Mouse (Mus musculus) monocyte, adult 5-6 weeks (primary cell): ENCODE measurements around the gene Arl15. TPM values are rescaled to one million over a fixed set of nuclear protein-coding genes. Genes with fewer than 3 reads are reported as not detected.

Experiments used
- ATAC-seq: fragments of 153-309, 156-312 bp; replicated peaks from 2 replicates; pipeline ENCODE4 v1.8.0; 2017; ENCODE audit warnings: mild to moderate bottlenecking; ENCODE audit not compliant: low TSS enrichment, insufficient number of reproducible peaks, severe bottlenecking, poor library complexity, low FRiP score
- total RNA-seq: library from RNA; stranded (forward); fragments of 200-1000, 200-491, 200-594 nt; gene quantifications from 3 replicates; pipeline ENCODE4 v1.2.3, GENCODE M21; 2017

Gene Arl15
- total RNA-seq, 1 experiment from 2014 or later: 11.3 TPM

GRCm38 (mm10) chr13:113862951-113863350 is 68.6 kb downstream of the Arl15 start:
- no peak for ATAC-seq

- ATAC-seq: no peak
Measured at GRCm38 (mm10) chr13:113863688-113864087, 69.4 kb downstream of the Arl15 start.

GRCm38 (mm10) chr13:113864278-113864677 is 70.0 kb downstream of the Arl15 start:
- no peak for ATAC-seq

- no peak for ATAC-seq
Measured at GRCm38 (mm10) chr13:113864893-113865292, 70.6 kb downstream of the Arl15 start.

DNA sequence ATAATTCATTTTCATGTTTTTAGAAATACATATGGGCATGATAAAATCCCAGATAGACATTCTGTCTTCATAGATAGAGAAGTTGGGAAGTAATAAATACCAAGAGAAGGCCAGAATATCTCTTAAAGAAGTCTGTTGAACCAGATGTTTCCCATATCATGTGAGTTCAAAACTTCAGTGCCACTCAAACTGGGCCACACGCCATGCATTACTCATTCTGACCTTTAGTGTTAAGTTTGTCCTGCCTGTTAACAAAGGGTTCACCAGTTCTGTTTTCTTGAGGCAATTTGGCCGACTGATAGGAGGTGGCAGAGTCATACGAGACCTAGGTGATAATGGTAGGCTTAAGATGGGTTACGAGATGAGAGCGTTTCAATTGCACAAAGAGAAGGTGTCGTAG is 71.1 kb downstream of the Arl15 start:
- ATAC-seq: no peak

DNA sequence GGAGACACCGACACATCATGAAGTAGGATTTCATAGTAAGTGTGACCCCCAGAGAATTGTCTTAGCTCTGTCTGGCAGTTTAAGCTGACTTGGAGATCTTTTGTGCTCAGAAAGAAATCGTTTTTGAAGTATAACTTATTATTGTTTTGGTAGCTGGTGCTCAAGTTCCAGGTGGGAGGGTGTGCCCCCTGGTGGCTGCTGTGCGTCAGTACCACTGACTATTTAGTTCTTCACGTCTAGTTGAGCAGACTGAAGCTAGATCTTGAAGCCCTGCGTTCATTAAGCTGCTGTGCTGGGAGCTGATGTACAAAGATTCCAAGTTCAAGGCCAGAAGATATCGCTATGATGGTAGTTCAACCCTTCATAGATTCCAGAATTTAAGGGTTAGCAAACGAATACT is 71.5 kb downstream of the Arl15 start:
- peak; percentile 32; the same call in 1 of the 2 replicates for ATAC-seq

DNA sequence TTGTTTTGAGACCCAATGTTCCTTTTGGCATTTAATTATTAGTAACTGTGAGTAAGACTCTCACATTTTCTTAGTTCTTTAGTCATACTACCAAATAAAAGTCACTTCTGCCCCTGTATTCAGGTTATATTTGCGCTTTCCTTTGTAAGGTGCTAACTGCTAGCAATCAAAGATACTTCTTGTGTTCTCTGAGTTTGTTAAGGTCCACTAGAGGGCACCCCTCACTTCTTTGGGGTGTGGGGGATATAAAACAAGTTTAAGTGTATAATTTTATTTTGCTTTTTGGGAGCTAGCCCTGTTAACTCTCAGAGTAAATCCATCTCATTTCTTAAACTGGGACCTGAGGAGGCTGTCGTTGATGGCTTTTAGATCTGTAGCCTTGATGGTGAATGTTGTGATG is 73.4 kb downstream of the Arl15 start:
- no peak for ATAC-seq

- ATAC-seq: peak; percentile 44
Measured at GRCm38 (mm10) chr13:113869212-113870205, 75.2 kb downstream of the Arl15 start.

DNA sequence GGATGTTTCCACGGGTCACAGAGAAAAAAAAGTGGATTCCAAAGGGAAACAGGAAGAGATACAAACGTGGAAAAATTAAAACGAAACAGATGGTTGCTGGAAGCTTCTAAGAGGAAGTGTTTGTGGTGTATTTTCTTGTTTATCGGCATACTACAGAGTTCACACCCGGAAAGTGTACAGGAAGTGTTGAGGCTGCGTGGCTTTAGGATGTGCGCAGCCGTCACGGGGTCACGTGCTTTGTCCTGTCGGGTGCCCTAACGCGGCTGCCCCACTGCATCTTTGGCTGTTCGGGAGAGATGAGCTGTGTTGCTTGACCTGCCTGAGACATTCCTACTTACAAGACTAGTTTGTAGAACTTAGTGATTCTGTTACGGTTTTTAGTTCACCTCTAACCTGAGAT is 76.1 kb downstream of the Arl15 start:
- peak; percentile 83 for ATAC-seq

DNA sequence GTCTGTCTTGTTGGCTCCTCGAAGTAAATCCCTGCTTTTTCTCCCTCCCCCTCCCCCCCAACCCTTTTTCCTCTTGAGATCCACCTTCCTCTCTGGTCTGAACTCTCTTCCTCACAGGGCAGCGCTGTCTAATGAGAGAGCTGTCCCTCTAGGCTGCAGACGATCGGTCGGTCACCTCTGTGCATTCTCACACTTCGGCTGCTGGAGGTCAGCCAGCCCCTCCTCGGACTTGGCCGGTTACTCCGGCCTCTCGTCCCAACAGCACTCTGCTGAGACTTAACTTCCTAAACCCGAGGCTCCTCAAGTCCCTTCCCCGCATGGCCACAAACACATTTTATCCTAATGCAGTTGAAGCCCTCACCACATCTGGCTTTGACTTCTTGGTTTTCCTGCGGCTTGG is 77.5 kb downstream of the Arl15 start:
- no peak for ATAC-seq

GRCm38 (mm10) chr13:113875724-113876123 is 81.4 kb downstream of the Arl15 start:
- ATAC-seq: no peak

GRCm38 (mm10) chr13:113877420-113877819 is 83.1 kb downstream of the Arl15 start:
- ATAC-seq: peak; percentile 65; the same call in 1 of the 2 replicates

DNA sequence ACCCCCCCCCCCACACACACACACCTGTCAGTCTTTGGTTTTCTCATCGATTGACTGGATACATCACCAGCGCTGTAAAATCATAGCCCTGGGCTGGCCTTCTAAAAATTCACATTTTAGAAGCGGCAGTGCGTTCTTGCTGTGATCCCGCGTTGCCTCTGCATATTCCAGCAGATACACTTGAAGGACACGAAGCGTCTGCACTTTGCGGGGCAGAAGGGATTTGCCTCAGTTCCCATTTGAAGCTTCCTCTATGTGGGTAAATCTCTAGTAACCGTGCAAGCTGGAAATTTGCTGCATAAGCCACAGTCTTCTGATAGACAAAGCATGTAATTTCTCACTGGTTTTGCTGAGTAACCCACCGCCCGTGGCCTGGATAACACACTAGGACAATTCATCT is 84.3 kb downstream of the Arl15 start:
- no peak for ATAC-seq

DNA sequence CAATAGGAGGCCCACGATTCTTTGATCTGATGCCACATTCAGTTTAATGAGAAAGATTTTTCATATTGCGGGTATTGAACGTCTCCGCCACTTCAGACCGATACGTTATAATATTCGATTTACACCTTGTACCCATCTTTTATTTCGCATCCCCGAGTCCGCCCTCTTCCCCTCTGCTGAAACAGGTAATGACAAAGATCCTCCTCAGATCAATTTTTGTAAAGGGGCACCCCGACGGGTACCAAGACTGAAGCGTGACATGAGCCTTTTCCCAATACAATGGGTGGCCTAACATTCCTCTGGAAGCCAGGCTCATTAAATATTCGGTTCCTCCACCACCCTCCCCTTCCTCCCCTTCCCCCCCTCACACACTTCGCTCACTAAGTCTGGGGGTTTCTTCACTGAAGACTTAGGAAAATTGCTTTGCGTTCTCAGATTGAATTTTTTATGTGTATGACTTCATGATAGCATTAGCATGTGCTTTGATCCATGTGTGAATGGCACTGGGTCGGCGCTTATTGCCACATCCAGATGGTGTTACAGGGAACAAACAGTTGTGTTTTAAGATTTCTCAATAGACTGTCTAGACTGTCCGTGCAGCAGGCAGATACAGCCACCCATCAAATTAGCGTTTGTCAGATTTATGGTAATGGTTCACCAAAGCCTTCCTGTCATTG is 85.5 kb downstream of the Arl15 start:
- ATAC-seq: no peak

DNA sequence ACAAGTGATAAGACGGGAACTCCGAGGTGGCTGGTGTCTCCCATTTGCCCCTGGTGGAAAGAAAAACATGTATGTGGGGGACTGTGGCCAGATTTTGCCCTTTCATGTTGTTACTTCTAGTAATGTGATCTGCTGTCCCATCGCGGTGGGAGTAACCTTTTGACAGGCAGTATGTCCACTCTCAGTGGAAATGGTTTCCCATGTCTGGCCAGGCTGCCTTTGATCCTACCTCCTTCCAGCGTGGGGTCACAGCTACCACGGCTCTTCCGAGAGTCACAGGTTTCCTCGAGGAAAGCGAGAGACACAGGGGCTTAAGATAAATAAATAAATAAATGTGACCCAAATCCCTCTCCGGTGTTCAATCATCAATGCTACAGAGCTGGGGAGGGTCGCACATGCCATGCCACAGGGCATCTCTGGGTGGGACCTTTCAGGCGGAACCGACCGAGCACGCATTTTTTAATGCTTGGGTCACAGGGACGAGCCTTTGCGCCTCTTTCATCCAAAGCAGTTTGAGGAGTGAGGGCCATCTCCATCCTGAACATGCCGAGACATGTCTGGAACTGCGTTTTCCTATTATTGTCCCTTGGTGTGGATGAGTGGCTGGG is 86.4 kb downstream of the Arl15 start:
- no peak for ATAC-seq

- ATAC-seq: no peak
Measured at GRCm38 (mm10) chr13:113882959-113883358, 88.7 kb downstream of the Arl15 start.

- no peak for ATAC-seq
Measured at GRCm38 (mm10) chr13:113887090-113887489, 92.8 kb downstream of the Arl15 start.

GRCm38 (mm10) chr13:113888126-113888525 is 93.8 kb downstream of the Arl15 start:
- ATAC-seq: no peak

DNA sequence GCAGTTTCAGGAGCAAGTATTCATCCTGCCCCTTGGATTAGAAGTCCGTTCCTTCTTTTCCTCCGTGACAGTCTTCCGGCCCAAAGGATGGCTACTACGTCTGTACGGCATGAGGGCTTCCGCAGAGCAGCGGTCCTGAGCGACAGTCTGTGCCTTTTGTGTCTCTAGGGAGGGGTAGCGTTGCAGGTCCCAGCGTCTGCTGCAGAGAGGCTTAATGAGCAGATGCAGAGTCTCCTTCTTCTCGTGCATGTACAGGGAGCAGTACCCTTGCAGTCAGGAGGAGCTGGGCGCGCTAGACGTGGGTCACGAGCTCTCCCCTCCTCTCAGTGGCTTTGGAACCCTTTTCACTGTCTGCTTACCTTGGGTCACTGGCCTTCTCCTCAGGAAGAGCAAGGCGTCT is 94.4 kb downstream of the Arl15 start:
- ATAC-seq: no peak
